Mouse (Mus musculus) macrophage (primary cell): ENCODE results near the gene Lfng. TPM values are rescaled to one million over a fixed set of nuclear protein-coding genes. Genes with fewer than 3 reads are reported as not detected.

Source experiments
- H3K27ac ChIP-seq: fragments of 350-480 bp; formaldehyde crosslinking; 2 replicates; pipeline ENCODE4 v1.9.0; 2021
- H3K36me3 ChIP-seq: fragments of 350-480 bp; formaldehyde crosslinking; 2 replicates; pipeline ENCODE4 v1.9.0; 2021; ENCODE audit errors: inconsistent target
- H3K4me3 ChIP-seq: fragments of 350-480 bp; formaldehyde crosslinking; 2 replicates; pipeline ENCODE4 v1.9.0; 2021; ENCODE audit errors: inconsistent target
- H3K79me2 ChIP-seq: fragments of 350-480 bp; formaldehyde crosslinking; 2 replicates; pipeline ENCODE4 v1.9.0; 2021; ENCODE audit errors: inconsistent target
- WGBS: methylation state at CpG from one replicate; pipeline ENCODE4 v1.1.7; 2026; ENCODE audit warnings: inconsistent platforms; ENCODE audit not compliant: missing documents; 5-methylcytosine and 5-hydroxymethylcytosine counted together
- polyA plus RNA-seq: library from polyadenylated mRNA; stranded (reverse); fragments of 250-400 nt; gene quantifications from 3 replicates; pipeline ENCODE4 v1.2.4, GENCODE M21; 2018; ENCODE audit warnings: inconsistent platforms

Gene Lfng
- polyA plus RNA-seq, 1 experiment from 2014 or later, result 33.7 TPM

DNA sequence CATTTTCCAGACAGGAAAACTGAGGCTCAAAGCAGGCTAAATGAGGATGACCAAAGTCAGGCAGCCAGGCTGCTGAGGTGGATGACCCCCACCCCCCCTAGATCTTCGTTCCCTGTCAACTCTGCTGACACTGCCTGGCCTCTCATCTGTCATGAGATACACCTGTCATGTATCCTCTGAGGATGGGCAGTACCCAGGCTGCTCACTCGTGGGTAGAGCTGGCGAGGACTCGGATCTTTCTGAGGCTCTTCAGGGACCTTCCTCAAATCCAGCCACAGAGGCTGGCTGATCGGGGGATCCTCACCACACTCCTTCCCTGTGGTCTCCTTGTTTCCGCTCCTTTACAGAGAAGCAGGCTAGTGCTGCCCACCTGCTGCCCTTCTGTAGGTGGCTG lies 9.0 kb downstream of the Lfng start:
- Histone ChIP-seq H3K4me3 (no peak overlapping the region), H3K36me3 (peaks cover 30% of the 10 kb centered on the region), H3K27ac (peak overlapping the region; percentile 98), H3K79me2 (peaks cover 40% of the 10 kb centered on the region)
- WGBS, result 35% methylated on average over 6 of the region's 6 CpGs

DNA sequence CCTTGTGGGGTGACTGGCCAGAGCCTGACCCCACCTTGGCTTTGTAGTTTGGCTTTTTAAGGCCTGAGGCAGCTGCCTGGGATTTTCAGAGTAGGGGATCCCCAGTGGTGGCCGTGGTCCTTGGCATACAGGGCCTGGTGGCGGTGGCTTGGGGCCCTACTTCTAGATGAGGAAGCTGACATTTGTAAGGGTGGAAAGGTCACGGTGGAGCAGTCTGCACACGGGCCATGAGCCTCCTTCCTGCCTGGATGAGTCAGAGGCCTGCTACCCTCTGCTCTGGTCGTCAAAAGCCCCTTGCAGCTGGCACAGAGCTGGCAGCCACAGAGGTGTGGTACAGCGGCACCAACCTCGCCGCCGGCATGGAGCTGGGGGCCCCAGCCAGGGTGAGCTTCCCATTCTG lies 9.6 kb downstream of the Lfng start:
- peaks cover 30% of the 10 kb centered on the region for H3K36me3 ChIP-seq
- peaks cover 34% of the 10 kb centered on the region for H3K79me2 ChIP-seq
- H3K27ac ChIP-seq, result peak overlapping the region; percentile 98
- H3K4me3 ChIP-seq, result peak overlapping the region; percentile 8; the same call in 1 of the 2 replicates
- WGBS, result under 1% methylated on average over 9 of the region's 9 CpGs

DNA sequence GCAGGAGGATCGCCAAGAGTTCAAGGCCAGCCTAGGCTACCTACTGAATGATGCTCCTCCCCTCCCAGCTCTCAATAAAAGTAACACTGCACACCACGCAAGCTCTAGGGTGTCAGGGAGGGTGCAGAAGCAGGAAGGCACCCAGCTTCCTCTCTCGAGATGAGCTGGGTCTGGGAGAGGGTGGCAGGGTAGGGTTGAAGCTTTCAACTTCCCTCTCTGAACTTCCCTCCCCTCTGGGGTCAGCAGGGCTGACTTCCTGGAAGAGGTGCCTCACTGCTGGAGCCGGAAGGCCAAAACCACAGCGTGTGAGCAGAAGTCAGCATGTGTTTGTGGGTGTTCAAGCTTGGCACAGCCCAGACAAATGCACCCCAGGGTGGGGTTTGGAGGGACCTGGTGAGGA lies 10.6 kb downstream of the Lfng start:
- H3K36me3 ChIP-seq, result peaks cover 25% of the 10 kb centered on the region
- peak overlapping the region; percentile 8; the same call in 1 of the 2 replicates for H3K4me3 ChIP-seq
- peaks cover 23% of the 10 kb centered on the region for H3K79me2 ChIP-seq
- peak overlapping the region; percentile 98 for H3K27ac ChIP-seq
- WGBS, result 2% methylated on average over 5 of the region's 5 CpGs

DNA sequence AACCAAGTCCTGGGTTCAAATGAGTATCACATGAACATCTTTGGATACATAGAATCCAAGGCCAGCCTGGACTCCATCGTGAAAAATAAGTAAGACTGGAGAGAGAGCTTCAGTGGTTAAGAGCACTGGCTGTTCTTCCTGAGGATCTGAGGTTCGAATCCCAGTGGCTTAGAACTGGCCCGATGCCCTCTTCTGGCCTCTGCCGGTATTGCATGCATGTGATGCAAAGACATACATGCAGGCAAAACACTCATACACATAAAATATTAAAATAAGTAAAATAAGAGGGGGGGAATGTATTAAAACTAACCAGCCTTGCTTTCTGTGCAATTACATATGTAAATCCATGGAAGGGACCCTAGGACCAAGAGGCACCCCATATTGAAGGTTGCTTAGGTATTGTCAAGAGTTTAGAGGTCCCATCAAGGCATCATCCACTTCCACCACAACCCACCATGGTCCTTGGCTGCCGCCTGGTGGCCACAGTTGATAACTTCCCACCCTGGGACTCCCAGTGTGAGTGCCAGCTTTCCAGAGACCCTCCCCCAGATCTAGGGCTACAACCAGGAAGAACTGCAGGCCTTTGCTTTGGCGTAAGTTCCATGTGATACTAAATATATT lies 12.1 kb downstream of the Lfng start:
- no peak overlapping the region for H3K4me3 ChIP-seq
- peaks cover 8% of the 10 kb centered on the region for H3K79me2 ChIP-seq
- peaks cover 17% of the 10 kb centered on the region for H3K36me3 ChIP-seq
- H3K27ac ChIP-seq, result peak overlapping the region; percentile 98
- 19% methylated on average over 6 of the region's 6 CpGs for WGBS

DNA sequence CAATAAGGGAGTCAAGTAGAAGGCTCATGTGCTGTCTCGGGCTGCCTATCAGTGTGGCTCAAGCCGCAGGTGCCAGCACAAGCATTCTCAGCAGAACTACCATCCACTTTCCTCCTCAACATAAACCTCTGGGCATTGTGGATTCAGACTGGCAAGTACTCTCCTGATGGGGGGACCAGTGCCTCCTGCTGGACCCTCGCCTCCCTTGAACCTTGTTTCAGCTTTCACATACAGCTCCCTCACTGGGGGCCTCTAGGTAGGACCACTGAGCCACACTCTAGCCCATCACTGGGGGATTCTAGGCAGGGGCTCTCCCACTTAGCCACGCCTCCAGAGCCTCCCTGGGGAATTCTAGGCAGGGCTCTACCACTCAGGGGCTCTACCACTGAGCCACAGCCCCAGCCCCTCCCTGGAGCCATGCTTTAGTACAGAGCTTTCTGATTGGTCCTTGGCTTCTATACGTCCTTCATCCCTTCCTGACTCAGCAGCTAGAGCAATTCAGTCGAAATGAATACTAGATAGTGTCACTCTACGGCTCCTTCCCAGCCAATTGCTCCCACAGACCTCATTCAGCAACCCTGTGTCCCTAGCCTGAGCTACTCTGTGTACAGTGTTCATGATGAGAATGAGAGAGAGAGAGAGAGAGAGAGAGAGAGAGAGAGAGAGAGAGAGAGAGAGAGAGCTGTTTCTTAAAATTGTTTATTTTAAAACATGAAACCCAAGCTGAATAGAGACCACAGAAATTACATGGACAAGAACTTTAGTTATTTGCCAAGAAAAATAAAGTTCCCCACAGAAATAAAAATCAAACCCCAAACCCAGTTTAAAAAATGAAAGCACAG lies 13.0 kb downstream of the Lfng start:
- Histone ChIP-seq H3K4me3 (no peak overlapping the region), H3K27ac (no peak overlapping the region), H3K79me2 (no peaks in the 10 kb centered on the region; the same call in 1 of the 2 replicates), H3K36me3 (peaks cover 19% of the 10 kb centered on the region; the same call in 1 of the 2 replicates)
- WGBS, result 67% methylated on average over 7 of the region's 7 CpGs

DNA sequence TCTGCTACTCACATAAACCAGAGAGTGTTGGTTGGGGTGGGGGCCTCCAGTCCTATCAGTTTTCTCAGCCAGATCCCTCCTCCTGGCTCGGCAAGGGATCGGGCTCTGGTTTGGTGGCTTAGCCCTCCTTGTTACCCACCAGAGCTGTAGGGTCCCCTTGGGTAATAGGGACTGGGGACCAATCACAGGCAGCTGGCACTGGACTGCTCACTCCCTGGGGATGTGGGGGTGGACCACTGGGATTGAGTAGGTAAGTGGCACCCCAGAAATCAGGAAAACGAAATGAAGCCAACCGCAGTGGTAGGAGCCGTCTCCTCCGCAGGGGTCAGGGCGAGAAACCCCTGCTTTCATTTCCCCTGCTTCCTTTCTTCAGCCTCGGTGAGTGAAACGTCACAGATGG lies 14.0 kb downstream of the Lfng start:
- no peaks in the 10 kb centered on the region for H3K79me2 ChIP-seq

DNA sequence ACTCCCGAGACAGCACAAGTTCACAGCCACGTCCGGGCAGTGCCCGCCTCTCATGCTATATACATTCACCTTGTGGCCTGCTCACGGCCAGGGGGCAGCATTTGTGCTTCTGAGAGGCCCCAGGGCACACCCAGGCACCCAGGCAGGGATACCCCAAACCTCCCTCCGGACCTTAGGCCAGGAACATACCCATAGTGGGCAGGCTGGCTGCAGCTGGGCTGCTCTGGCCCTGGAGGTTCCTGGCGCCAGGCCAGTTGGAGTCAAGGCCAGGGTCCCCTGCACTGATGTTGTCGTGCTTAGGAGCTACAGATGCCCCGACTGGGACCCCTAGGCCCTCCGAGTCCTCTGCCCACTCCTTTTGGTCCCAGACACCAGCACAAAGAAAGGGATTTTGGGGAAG lies 14.4 kb downstream of the Lfng start:
- no peak overlapping the region for H3K27ac ChIP-seq
- 85% methylated on average over 10 of the region's 10 CpGs for WGBS
- H3K4me3 ChIP-seq, result no peak overlapping the region
- H3K36me3 ChIP-seq, result peaks cover 30% of the 10 kb centered on the region
- no peaks in the 10 kb centered on the region for H3K79me2 ChIP-seq

More for the DNA sequence above, 14.0 kb downstream of the Lfng start:
- 91% methylated on average over 9 of the region's 9 CpGs for WGBS
- Histone ChIP-seq H3K36me3 (peaks cover 26% of the 10 kb centered on the region; the same call in 1 of the 2 replicates), H3K4me3 (no peak overlapping the region), H3K27ac (no peak overlapping the region)

GRCm38 (mm10) chr5:140622978-140623670 lies 16.0 kb downstream of the Lfng start:
- no peaks in the 10 kb centered on the region for H3K79me2 ChIP-seq
- H3K27ac ChIP-seq, result no peak overlapping the region
- no peak overlapping the region for H3K4me3 ChIP-seq
- peaks cover 46% of the 10 kb centered on the region for H3K36me3 ChIP-seq
- WGBS, result 97% methylated on average over 15 of the region's 23 CpGs

GRCm38 (mm10) chr5:140623791-140624190 lies 16.7 kb downstream of the Lfng start:
- H3K27ac ChIP-seq, result no peak overlapping the region
- H3K36me3 ChIP-seq, result peaks cover 53% of the 10 kb centered on the region
- H3K4me3 ChIP-seq, result no peak overlapping the region
- 42% methylated on average over 3 of the region's 4 CpGs for WGBS
- no peaks in the 10 kb centered on the region for H3K79me2 ChIP-seq

- H3K27ac ChIP-seq, result no peak overlapping the region
- WGBS, result 95% methylated on average over 5 of the region's 5 CpGs
- no peak overlapping the region for H3K4me3 ChIP-seq
- peaks cover 57% of the 10 kb centered on the region for H3K36me3 ChIP-seq
- H3K79me2 ChIP-seq, result no peaks in the 10 kb centered on the region
These were observed 17.1 kb downstream of the Lfng start for GRCm38 (mm10) chr5:140624238-140624637.

GRCm38 (mm10) chr5:140624961-140625360 lies 17.8 kb downstream of the Lfng start:
- 97% methylated on average over 13 of the region's 13 CpGs for WGBS
- Histone ChIP-seq H3K79me2 (no peaks in the 10 kb centered on the region), H3K4me3 (no peak overlapping the region), H3K27ac (no peak overlapping the region), H3K36me3 (peaks cover 64% of the 10 kb centered on the region)

GRCm38 (mm10) chr5:140627580-140627979 lies 20.5 kb downstream of the Lfng start:
- no peak overlapping the region for H3K27ac ChIP-seq
- WGBS, result 100% methylated on average over 5 of the region's 5 CpGs
- peaks cover 82% of the 10 kb centered on the region for H3K36me3 ChIP-seq
- no peaks in the 10 kb centered on the region for H3K79me2 ChIP-seq
- no peak overlapping the region for H3K4me3 ChIP-seq

DNA sequence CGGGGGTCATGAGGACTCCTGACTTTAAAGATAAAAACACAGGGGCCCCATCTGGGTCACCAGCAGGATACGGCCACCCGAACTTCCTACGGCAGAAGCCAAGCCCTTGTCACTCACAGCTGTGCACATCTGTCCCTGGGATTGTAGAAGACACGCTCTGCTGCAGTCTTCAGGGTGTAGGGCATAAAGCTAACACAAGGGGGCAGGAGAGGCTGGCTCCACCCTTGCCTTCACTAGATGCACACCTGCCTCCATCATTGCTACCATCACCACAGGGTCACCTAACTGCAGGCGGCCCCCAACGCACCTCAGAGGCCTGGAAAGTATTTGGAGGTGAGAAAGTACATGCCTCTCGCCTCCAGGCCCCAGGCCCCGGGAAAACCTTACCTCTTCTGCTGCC lies 21.9 kb downstream of the Lfng start:
- H3K79me2 ChIP-seq, result no peaks in the 10 kb centered on the region
- H3K27ac ChIP-seq, result no peak overlapping the region
- H3K36me3 ChIP-seq, result peaks cover 86% of the 10 kb centered on the region
- no peak overlapping the region for H3K4me3 ChIP-seq
- WGBS, result 97% methylated on average over 9 of the region's 9 CpGs

- peaks cover 71% of the 10 kb centered on the region for H3K36me3 ChIP-seq
- peaks cover 31% of the 10 kb centered on the region for H3K79me2 ChIP-seq
- H3K27ac ChIP-seq, result no peak overlapping the region
- H3K4me3 ChIP-seq, result no peak overlapping the region
- 90% methylated on average over 7 of the region's 7 CpGs for WGBS
These were observed 26.3 kb downstream of the Lfng start for GRCm38 (mm10) chr5:140633432-140633831.
